Mouse (Mus musculus) forebrain, postnatal 0 days (tissue): ENCODE measurements around the gene Mok. TPM values are rescaled to one million over a fixed set of nuclear protein-coding genes. Genes with fewer than 3 reads are reported as not detected.
A peak's percentile ranks its signal among the peaks of the same experiment; 100 is the strongest.

Source experiments
- ATAC-seq: fragments of 200-750 bp; cut with Nextera tagmentation; 2 replicates; pipeline ENCODE4 v1.8.0; 2017; ENCODE audit warnings: mild to moderate bottlenecking, moderate library complexity
- DNase-seq: peaks from one replicate; pipeline ENCODE4 v3.0.0-alpha.2; 2015
- H3K27ac ChIP-seq: fragments of 300-500 bp; sonication (generic); 2 replicates; pipeline ENCODE4 v1.5.1; 2014; ENCODE audit warnings: low read depth, mild to moderate bottlenecking, antibody characterized with exemption, low read length, moderate library complexity, mixed read lengths
- H3K27me3 ChIP-seq: fragments of 300-500 bp; sonication (generic); 2 replicates; pipeline ENCODE4 v1.6.1; 2014; ENCODE audit warnings: mild to moderate bottlenecking, low read length, mixed read lengths; ENCODE audit not compliant: insufficient read depth
- H3K36me3 ChIP-seq: fragments of 300-500 bp; sonication (generic); 2 replicates; pipeline ENCODE4 v1.6.1; 2014; ENCODE audit warnings: mild to moderate bottlenecking, moderate library complexity; ENCODE audit not compliant: insufficient read depth
- H3K4me1 ChIP-seq: fragments of 300-500 bp; sonication (generic); 2 replicates; pipeline ENCODE4 v1.6.1; 2014; ENCODE audit warnings: antibody characterized with exemption; ENCODE audit not compliant: insufficient read depth
- H3K4me2 ChIP-seq: fragments of 300-500 bp; sonication (generic); 2 replicates; pipeline ENCODE4 v1.6.1; 2014; ENCODE audit warnings: low read depth, mild to moderate bottlenecking, moderate library complexity
- H3K4me3 ChIP-seq: fragments of 300-500 bp; sonication (generic); 2 replicates; pipeline ENCODE4 v1.5.1; 2014; ENCODE audit warnings: low read depth, low read length, mixed read lengths
- H3K9ac ChIP-seq: fragments of 300-500 bp; sonication (generic); 2 replicates; pipeline ENCODE4 v1.6.1; 2014; ENCODE audit warnings: mild to moderate bottlenecking
- H3K9me3 ChIP-seq: fragments of 300-500 bp; sonication (generic); 2 replicates; pipeline ENCODE4 v1.6.1; 2016; ENCODE audit warnings: low read length
- CTCF ChIP-seq: sonication (generic); IDR thresholded peaks from 2 replicates; pipeline ENCODE4 v1.5.1; 2016; ENCODE audit warnings: antibody characterized with exemption, control low read depth, low read depth
- WGBS: fragments of 180-500 bp; shearing (Covaris S2); extraction: QIAGEN DNeasy Blood & Tissue Kit; methylation state at CpG from one replicate; pipeline ENCODE4 v1.1.7; 2014; 5-methylcytosine and 5-hydroxymethylcytosine counted together
- polyA plus RNA-seq: library from polyadenylated mRNA; unstranded; fragments of >200 nt; fragmentation: Nextera tagmentation; extraction: Ambion mirVana; gene quantifications from 2 replicates; pipeline ENCODE4 v1.2.1, GENCODE M21; 2015
- total RNA-seq: library from RNA; depleted of rRNA; stranded (reverse); fragments of >200 nt; gene quantifications from 2 replicates; pipeline ENCODE4 v1.2.3, GENCODE M21; 2014; rRNA removed

Mok gene
- 12.8 and 20.5 TPM in 2 replicates for total RNA-seq
- 20.6 and 22.1 TPM in 2 replicates for polyA plus RNA-seq

DNA sequence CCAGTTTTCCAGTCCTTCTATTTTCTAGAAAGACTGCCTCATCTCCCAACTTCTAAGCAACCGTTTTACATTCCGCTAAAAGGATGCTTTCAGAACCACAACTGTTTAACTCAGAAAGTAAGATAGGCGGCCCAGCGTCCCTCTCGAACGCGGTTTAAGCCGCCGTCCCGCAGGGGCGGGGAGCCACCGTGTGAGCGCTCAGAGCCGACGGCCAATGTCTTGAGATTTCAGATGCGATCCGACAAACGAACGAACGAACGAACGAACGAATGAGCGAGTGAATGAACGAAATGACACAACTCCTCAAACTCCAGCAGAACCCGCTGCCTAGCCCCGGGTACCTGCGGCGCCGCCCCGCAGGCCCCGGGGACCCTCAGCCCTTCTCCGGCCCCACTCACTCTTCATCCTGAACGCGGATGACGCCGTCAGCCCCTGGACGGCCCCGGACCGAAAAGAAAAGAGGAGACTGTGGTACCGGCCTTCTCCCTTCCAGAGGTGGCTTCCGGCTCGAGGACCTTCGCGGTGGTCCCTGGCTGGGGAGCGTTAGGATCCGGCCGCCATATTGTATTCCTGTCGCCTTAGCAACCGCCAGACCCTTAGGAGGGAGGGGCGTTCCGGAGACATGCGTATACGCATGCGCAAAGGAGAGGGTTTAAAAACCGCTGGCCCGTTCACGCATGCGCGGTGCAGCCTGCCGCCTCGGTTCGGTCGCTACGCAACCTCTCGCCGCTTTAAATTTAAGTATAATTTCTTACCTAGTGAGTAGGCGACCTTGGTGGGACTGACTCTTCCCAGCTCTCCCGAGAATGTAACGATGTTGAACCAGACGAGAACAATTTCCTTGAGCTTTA lies at the start of gene Mok:
Mok (minus strand) TSS at position 592 of the 851 bp plus-strand sequence.
- peaks cover 12% of the 10 kb centered on the region; the same call in 1 of the 2 replicates for H3K27me3 ChIP-seq
- H3K27ac ChIP-seq, result peak within 1 kb of the TSS; percentile 55
- no peak for TF ChIP-seq CTCF
- no peaks in the 10 kb centered on the region for H3K9me3 ChIP-seq
- WGBS, result 2% methylated on average over 71 of the region's 71 CpGs
- H3K4me3 ChIP-seq, result peak within 1 kb of the TSS; percentile 81
- H3K4me1 ChIP-seq, result no peaks in the 10 kb centered on the region
- peak within 1 kb of the TSS; percentile 49 for H3K4me2 ChIP-seq
- no peaks in the 10 kb centered on the region for H3K36me3 ChIP-seq
- peak within 1 kb of the TSS; percentile 53 for H3K9ac ChIP-seq
- ATAC-seq (peak; percentile 88), DNase-seq (peak; percentile 98)

DNA sequence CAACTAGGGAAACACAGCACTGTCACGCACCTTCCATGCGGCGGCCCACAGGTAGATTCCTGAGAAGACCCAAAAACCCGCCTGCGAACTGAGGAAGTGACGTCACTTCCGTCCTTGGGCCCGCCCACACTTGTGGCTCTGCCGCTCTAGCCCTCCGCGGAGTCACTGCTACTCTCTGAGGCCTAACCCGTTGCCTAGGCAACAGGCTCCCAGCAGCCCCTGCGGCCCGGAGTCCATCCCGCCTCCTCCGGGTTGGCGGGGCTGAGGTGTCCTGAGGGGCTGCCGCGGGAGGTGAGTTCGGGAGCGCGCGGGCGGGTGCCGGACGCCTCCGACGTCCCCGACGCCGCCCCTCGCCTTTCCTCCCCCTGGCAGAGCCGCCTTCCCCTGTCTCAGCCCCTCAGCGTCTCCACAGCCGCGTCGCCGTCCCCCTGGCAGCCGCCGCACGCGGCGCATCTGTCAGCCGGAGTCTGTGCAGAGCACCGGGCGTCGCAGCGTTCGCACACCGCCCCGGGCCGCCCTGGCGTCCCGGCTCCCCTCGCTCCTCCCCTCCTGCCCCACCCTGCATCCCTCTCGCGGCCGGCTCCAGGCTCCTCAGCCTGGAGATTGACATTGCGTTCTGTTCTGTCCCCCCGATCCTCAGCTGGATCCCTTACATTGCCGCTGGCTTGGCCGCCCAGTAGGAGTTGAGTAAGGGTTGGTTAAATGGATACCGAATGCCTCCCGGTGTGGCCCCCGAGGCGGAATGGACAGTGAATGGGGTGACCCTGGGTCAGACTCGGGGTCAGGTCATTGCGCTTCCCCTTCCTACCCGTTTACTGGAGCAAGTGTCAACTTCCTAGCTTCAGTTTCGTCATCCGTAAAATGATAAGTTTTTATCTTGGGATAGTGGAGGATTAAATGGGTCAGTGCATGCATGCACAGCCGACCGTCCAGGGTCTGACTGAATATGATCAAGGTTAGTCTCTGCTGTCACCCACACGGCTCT lies 48.6 kb upstream of the Mok start, which contains the start of the genes Cinp and Tecpr2:
Cinp (minus strand) TSS at position 110 of the 985 bp plus-strand sequence.
Tecpr2 (plus strand) TSS at position 229 of the 985 bp plus-strand sequence.
- no peak for TF ChIP-seq CTCF
- Histone ChIP-seq H3K4me1 (peaks cover 7% of the 10 kb centered on the region; the same call in 1 of the 2 replicates), H3K27ac (peak within 1 kb of the TSS; percentile 93), H3K27me3 (no peaks in the 10 kb centered on the region), H3K36me3 (0 out of 2 replicates have a peak, but pooled peaks cover 3% of the 10 kb centered on the region), H3K4me2 (peak within 1 kb of the TSS; percentile 95), H3K9ac (peak within 1 kb of the TSS; percentile 90), H3K9me3 (no peaks in the 10 kb centered on the region), H3K4me3 (peak within 1 kb of the TSS; percentile 86)
- WGBS, result under 1% methylated on average over 67 of the region's 74 CpGs
- peak; percentile 98 for DNase-seq
- ATAC-seq, result peak; percentile 100

DNA sequence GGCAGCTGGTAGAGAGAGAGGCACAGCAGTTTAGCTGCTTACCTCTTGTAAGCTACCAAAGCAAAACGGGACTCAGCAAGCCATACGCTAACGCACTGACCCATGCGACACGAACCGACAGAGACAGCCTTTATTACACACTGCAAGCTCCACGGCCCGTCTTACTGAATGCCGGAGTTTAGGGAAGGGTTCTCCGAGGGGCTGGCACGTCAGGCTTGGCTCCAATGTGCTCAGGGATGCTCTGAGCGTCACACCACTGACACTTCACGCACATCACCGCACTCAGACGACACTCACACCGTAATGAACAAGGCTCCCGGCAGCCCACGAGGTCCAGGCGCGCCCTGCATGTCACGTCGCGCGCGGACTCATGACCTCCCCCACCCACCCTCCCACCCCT lies 47.9 kb upstream of the Mok start:
- H3K27me3 ChIP-seq, result no peaks in the 10 kb centered on the region
- DNase-seq, result peak; percentile 69
- peak overlapping the region; percentile 68 for H3K4me2 ChIP-seq
- H3K4me1 ChIP-seq, result peaks cover 7% of the 10 kb centered on the region; the same call in 1 of the 2 replicates
- H3K36me3 ChIP-seq, result 0 out of 2 replicates have a peak, but pooled peaks cover 3% of the 10 kb centered on the region
- ATAC-seq, result peak; percentile 75
- H3K4me3 ChIP-seq, result peak overlapping the region; percentile 86
- peak overlapping the region; percentile 90 for H3K9ac ChIP-seq
- H3K27ac ChIP-seq, result peak overlapping the region; percentile 54
- TF ChIP-seq CTCF, result no peak
- 2% methylated on average over 25 of the region's 25 CpGs for WGBS
- no peaks in the 10 kb centered on the region for H3K9me3 ChIP-seq

DNA sequence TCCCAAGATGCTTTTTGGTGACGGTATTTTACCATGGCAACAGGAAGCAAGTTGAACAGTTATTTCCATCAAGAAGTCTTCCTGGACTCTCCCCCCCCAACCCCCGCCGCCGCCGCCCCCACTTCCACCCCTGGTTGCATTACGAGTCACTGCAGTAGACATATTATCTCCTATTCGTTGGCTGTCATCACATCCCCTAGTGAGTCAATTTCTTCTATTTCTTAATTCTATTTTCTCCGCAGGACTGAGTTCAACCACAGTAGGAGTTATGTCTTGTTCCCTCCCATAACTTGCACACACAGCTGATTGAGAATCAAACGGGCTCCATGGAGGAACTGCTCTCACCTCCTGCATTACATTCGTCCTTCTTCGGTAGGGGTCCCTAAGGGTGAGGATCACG lies 47.4 kb upstream of the Mok start:
- DNase-seq, result no peak
- Histone ChIP-seq H3K9ac (peak overlapping the region; percentile 90), H3K4me2 (peak overlapping the region; percentile 68), H3K27ac (peak overlapping the region; percentile 54), H3K4me3 (peak overlapping the region; percentile 86), H3K27me3 (no peaks in the 10 kb centered on the region), H3K9me3 (no peaks in the 10 kb centered on the region), H3K4me1 (peaks cover 7% of the 10 kb centered on the region; the same call in 1 of the 2 replicates), H3K36me3 (0 out of 2 replicates have a peak, but pooled peaks cover 3% of the 10 kb centered on the region)
- no peak for ATAC-seq
- WGBS, result 44% methylated on average over 12 of the region's 12 CpGs
- no peak for TF ChIP-seq CTCF

DNA sequence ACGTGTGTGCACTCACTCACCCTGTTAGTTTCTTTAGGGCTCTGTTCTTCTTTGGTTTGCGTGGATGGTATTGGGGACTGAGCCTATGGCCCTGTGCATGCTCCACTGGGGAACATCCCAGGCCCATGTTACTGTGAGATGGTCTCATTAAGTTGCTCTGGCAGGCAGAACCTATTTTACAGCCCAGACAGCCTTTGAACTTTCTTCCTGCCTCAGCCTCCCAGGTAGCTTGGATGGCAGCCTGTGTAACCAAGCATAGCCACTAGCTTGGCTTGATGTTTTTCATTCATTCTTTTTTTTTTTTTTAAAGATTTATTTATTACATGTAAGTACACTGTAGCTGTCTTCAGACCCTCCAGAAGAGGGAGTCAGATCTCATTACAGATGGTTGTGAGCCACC lies 44.5 kb upstream of the Mok start:
- Histone ChIP-seq H3K4me3 (no peak overlapping the region), H3K27ac (no peak overlapping the region), H3K9me3 (no peaks in the 10 kb centered on the region), H3K4me2 (no peak overlapping the region), H3K36me3 (peaks cover 23% of the 10 kb centered on the region), H3K27me3 (no peaks in the 10 kb centered on the region), H3K9ac (no peak overlapping the region), H3K4me1 (peaks cover 7% of the 10 kb centered on the region; the same call in 1 of the 2 replicates)
- DNase-seq (no peak), ATAC-seq (no peak)
- no peak for TF ChIP-seq CTCF
- WGBS, result 96% methylated on average over 2 of the region's 2 CpGs

DNA sequence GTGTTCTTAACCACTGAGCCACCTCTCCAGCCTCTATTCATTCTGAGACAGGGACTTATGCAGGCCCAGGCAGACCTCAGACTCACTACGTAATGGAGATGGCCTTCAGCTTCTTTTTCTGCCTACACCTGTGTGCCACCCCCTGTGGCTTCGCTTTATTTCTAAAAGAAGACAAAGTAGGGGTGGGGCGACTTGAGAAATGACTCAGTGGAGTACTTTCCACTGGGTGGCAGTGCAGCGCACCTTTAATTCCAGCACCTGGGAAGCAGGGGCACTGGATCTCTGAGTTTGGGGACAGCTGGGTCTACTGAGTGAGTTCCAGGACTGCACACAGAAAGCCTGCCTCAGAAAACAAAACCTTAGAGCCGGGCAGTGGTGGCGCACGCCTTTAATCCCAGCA lies 41.6 kb upstream of the Mok start:
- no peak overlapping the region for H3K4me2 ChIP-seq
- no peaks in the 10 kb centered on the region for H3K27me3 ChIP-seq
- no peaks in the 10 kb centered on the region for H3K4me1 ChIP-seq
- ATAC-seq, result no peak
- no peak overlapping the region for H3K4me3 ChIP-seq
- no peaks in the 10 kb centered on the region for H3K9me3 ChIP-seq
- DNase-seq, result no peak
- H3K27ac ChIP-seq, result no peak overlapping the region
- WGBS, result 91% methylated on average over 7 of the region's 7 CpGs
- no peak overlapping the region for H3K9ac ChIP-seq
- TF ChIP-seq CTCF, result peak; percentile 26; the same call in 1 of the 2 replicates
- peaks cover 46% of the 10 kb centered on the region for H3K36me3 ChIP-seq
